Mouse (Mus musculus) liver, embryonic 14.5 days (tissue): ENCODE measurements around the gene Cables2.

Experiments
- CTCF ChIP-seq: IDR thresholded peaks from 2 replicates; pipeline ENCODE4 v1.5.1; 2016; ENCODE audit warnings: antibody characterized with exemption, low read depth, control low read depth
- EP300 ChIP-seq: IDR thresholded peaks from 2 replicates; pipeline ENCODE4 v1.6.1; 2016; ENCODE audit warnings: antibody characterized with exemption, low read depth

DNA sequence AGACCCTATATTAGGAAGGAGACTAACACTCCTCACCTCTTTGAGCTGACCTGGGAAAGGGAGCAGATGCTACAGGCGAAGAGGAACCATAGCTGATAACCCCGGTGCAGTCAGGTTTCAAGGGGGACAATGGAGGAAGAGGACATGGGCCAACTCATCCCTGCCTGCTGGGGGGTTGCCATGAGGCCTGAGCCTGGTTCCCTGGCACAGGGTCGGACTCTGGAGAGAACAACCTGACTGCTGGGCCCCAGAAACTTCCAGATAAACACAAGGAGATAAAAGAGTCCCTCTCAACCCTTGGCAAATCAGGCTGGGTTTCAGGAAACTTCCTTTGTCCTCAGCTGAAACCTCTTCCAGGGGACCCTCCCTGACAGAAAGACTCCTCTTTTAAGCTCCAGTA lies 55.1 kb downstream of the Cables2 start:
- TF ChIP-seq EP300 (no peak), CTCF (no peak)
